ENCODE assay signal across 21 mouse cellular contexts in the genomic region with DNA sequence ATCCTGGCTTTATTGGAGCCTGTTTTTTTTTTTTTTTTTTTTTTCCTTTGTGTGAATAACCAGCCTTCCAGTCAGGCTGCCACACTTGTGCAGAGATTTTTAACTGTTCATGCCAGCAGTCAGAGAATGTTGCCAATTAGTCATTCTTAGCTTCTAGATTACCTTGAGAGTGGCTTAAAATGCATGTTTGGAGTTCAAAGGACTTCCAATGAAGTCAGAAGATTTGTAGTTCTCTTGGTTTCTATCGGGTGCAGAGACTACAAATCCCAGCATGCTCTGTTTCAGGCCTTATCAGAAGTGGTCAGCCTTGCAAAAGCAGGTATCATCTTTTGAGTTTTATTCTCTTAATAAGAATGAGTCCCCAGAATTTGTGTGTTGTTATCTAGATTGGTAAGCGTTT.
DNase-seq lines count a peak whose midpoint lies in the region; ATAC-seq and TF ChIP-seq lines count a peak whose summit lies in the region.
"Had no signal": no experiment of that assay in that cellular context is flagged by ENCODE, and none has a peak within 500 bp of the region (broad histone marks: within the 10 kb centered on the region; RNA-seq: fewer than 3 reads in every experiment).

No protein-coding gene starts in this region.

- H3K9me3 ChIP-seq in hindbrain, embryonic 15.5 days = no peaks in the 10 kb centered on the region
- H3K9me3 ChIP-seq in hindbrain, embryonic 12.5 days (replicated peaks) = no peaks in the 10 kb centered on the region
- H3K9me3 ChIP-seq in ES-E14 (ENCODE audit: control insufficient read depth, insufficient read depth, low read depth, low read length) = no peaks in the 10 kb centered on the region
- H3K9me3 ChIP-seq: heart, embryonic 12.5 days; limb, embryonic 13.5 days; liver, embryonic 12.5 days had no signal

- no peak for ATAC-seq in hindbrain, embryonic 15.5 days (ENCODE audit: low FRiP score, low read depth)
- ATAC-seq in hindbrain, embryonic 12.5 days (ENCODE audit: low FRiP score) = no peak
- ATAC-seq: liver, embryonic 12.5 days had no signal

- peak; percentile 14 for DNase-seq in adrenal gland, adult 8-10 months
- no peak for DNase-seq in adrenal gland, adult 18-20 months (ENCODE audit: low spot score in 2 of 2)
- no peak for DNase-seq in ES-E14 (ENCODE audit: low read depth, low spot score)
- peak; percentile 13 to 50 for DNase-seq in adrenal gland, postnatal 36 days
- no peak for DNase-seq in kidney, adult 9 months
- DNase-seq in layer of hippocampus, adult 11-12 months (ENCODE audit: low spot score) = no peak
- DNase-seq: cerebellum, adult 8-10 months; cerebellum, postnatal 36 days; gastrocnemius, postnatal 14 days; heart, postnatal 10 days; kidney, adult 8-10 months; kidney, postnatal 14 days; lung, adult 18-20 months; lung, postnatal 10 days; thymus, adult 2 months; thymus, postnatal 4 days had no signal

- H3K27me3 ChIP-seq in hindbrain, embryonic 15.5 days = no peaks in the 10 kb centered on the region
- no peaks in the 10 kb centered on the region for H3K27me3 ChIP-seq in hindbrain, embryonic 12.5 days
- H3K27me3 ChIP-seq: heart, embryonic 12.5 days; limb, embryonic 13.5 days; liver, embryonic 12.5 days had no signal

- in situ Hi-C loops in ES-E14 (cut with MboI; ENCODE audit: low sequenced_read_pairs in 2 of 2, unreplicated experiment in 2 of 2) = no loop called here

- WGBS in hindbrain, embryonic 15.5 days = 82% methylated on average over 2 of the region's 2 CpGs
- WGBS in hindbrain, embryonic 12.5 days = 94% methylated on average over 2 of the region's 2 CpGs

- no peaks in the 10 kb centered on the region for H3K36me3 ChIP-seq in hindbrain, embryonic 15.5 days
- no peaks in the 10 kb centered on the region for H3K36me3 ChIP-seq in hindbrain, embryonic 12.5 days
- H3K36me3 ChIP-seq in ES-E14 (ENCODE audit: control insufficient read depth, insufficient read depth, low read length, poor library complexity, severe bottlenecking) = no peaks in the 10 kb centered on the region
- H3K36me3 ChIP-seq: heart, embryonic 12.5 days; limb, embryonic 13.5 days; liver, embryonic 12.5 days had no signal

- no peak overlapping the region for H3K4me2 ChIP-seq in hindbrain, embryonic 15.5 days
- no peak overlapping the region for H3K4me2 ChIP-seq in hindbrain, embryonic 12.5 days (replicated peaks)
- H3K4me2 ChIP-seq: heart, embryonic 12.5 days; limb, embryonic 13.5 days; liver, embryonic 12.5 days had no signal

- no peak overlapping the region for H3K9ac ChIP-seq in hindbrain, embryonic 15.5 days
- H3K9ac ChIP-seq in hindbrain, embryonic 12.5 days = no peak overlapping the region
- no peak overlapping the region for H3K9ac ChIP-seq in ES-E14 (ENCODE audit: insufficient read depth, low read depth, low read length, poor library complexity, severe bottlenecking)
- H3K9ac ChIP-seq: heart, embryonic 12.5 days; limb, embryonic 13.5 days; liver, embryonic 12.5 days had no signal

- H3K4me3 ChIP-seq in hindbrain, embryonic 15.5 days = no peak overlapping the region
- H3K4me3 ChIP-seq in hindbrain, embryonic 12.5 days = no peak overlapping the region
- no peak overlapping the region for H3K4me3 ChIP-seq in ES-E14 (ENCODE audit: insufficient read depth in 1 of 2, low read depth in 1 of 2, low read length in 2 of 2, poor library complexity in 1 of 2, severe bottlenecking in 1 of 2)
- H3K4me3 ChIP-seq: heart, embryonic 12.5 days; limb, embryonic 13.5 days; liver, embryonic 12.5 days had no signal

- H3K27ac ChIP-seq in hindbrain, embryonic 15.5 days (replicated peaks) = peak overlapping the region; percentile 21; the same call in 1 of the 2 replicates
- no peak overlapping the region for H3K27ac ChIP-seq in hindbrain, embryonic 12.5 days
- no peak overlapping the region for H3K27ac ChIP-seq in ES-E14 (ENCODE audit: insufficient read depth, low read depth, low read length, poor library complexity, severe bottlenecking)
- H3K27ac ChIP-seq: limb, embryonic 13.5 days; liver, embryonic 12.5 days had no signal

- peaks cover 17% of the 10 kb centered on the region for H3K4me1 ChIP-seq in hindbrain, embryonic 15.5 days (replicated peaks)
- no peaks in the 10 kb centered on the region for H3K4me1 ChIP-seq in hindbrain, embryonic 12.5 days
- H3K4me1 ChIP-seq in ES-E14 (ENCODE audit: control insufficient read depth in 2 of 2, insufficient read depth in 2 of 2, low read length in 2 of 2, poor library complexity in 1 of 2) = peaks cover 0 to under 1% of the 10 kb centered on the region in 2 experiments; a peak in 1 of 4 replicates
- H3K4me1 ChIP-seq: heart, embryonic 12.5 days; liver, embryonic 12.5 days had no signal

TF ChIP-seq in ES-E14, 5 proteins besides CTCF, POLR2A, EP300 and RAD21:
- TF ChIP-seq ZC3H11A (IDR thresholded peaks at IDR 0.05; ENCODE audit: borderline replicate concordance, low read depth, low read length) = no peak
- TF ChIP-seq CHD2 (IDR thresholded peaks at IDR 0.05; ENCODE audit: low read depth, low read length) = no peak
- TF ChIP-seq HCFC1 (IDR thresholded peaks at IDR 0.05; ENCODE audit: borderline replicate concordance, insufficient read depth, low read length) = peak; percentile 69
- TF ChIP-seq MAFK (IDR thresholded peaks at IDR 0.05; ENCODE audit: insufficient read depth, low read depth, low read length) = no peak
- no peak for TF ChIP-seq ZNF384 (IDR thresholded peaks at IDR 0.05; ENCODE audit: low read depth, low read length)

Comparison
In these comparisons a context has a peak if more than half of its experiments do, and no peak if none do; other contexts are left out.
1. DNase-seq: peak in adrenal gland, adult 8-10 months (single experiment) and adrenal gland, postnatal 36 days (2 of 2); none in adrenal gland, adult 18-20 months (0 of 2), ES-E14 (single experiment), kidney, adult 9 months (single experiment) and layer of hippocampus, adult 11-12 months (single experiment).